Mouse (Mus musculus) lung, postnatal 25 days (tissue): Measurements from ENCODE around the gene Sertad4.

Experiments used
- DNase-seq: peaks from one replicate; pipeline ENCODE4 v3.0.0; 2022; ENCODE audit warnings: low spot score

Sertad4 gene

GRCm38 (mm10) chr1:192851640-192852039 lies 3.9 kb downstream of the Sertad4 start:
- peak; percentile 21 for DNase-seq

GRCm38 (mm10) chr1:192851126-192851525 lies 4.4 kb downstream of the Sertad4 start:
- DNase-seq = no peak

- no peak for DNase-seq
Observed at GRCm38 (mm10) chr1:192849616-192850015, 5.9 kb downstream of the Sertad4 start.

GRCm38 (mm10) chr1:192847254-192847653 lies 8.3 kb downstream of the Sertad4 start:
- no peak for DNase-seq

GRCm38 (mm10) chr1:192841094-192841813 lies 14.3 kb downstream of the Sertad4 start:
- no peak for DNase-seq

GRCm38 (mm10) chr1:192840655-192841054 lies 14.9 kb downstream of the Sertad4 start:
- no peak for DNase-seq

GRCm38 (mm10) chr1:192835211-192835681 lies 20.3 kb downstream of the Sertad4 start:
- DNase-seq = no peak

GRCm38 (mm10) chr1:192834361-192835210 lies 21.0 kb downstream of the Sertad4 start:
- no peak for DNase-seq

GRCm38 (mm10) chr1:192833586-192833985 lies 22.0 kb downstream of the Sertad4 start:
- no peak for DNase-seq

- no peak for DNase-seq
Observed at GRCm38 (mm10) chr1:192833097-192833496, 22.5 kb downstream of the Sertad4 start.

GRCm38 (mm10) chr1:192832338-192832737 lies 23.2 kb downstream of the Sertad4 start:
- DNase-seq = no peak

- DNase-seq = no peak
Observed at GRCm38 (mm10) chr1:192830444-192830843, 25.1 kb downstream of the Sertad4 start.

- DNase-seq = no peak
Observed at GRCm38 (mm10) chr1:192828928-192829327, 26.6 kb downstream of the Sertad4 start.

- no peak for DNase-seq
Observed at GRCm38 (mm10) chr1:192827955-192828354, 27.6 kb downstream of the Sertad4 start.

GRCm38 (mm10) chr1:192825746-192826145 lies 29.8 kb downstream of the Sertad4 start:
- DNase-seq = no peak

GRCm38 (mm10) chr1:192822652-192823525 lies 32.7 kb downstream of the Sertad4 start:
- DNase-seq = peak; percentile 35

GRCm38 (mm10) chr1:192822309-192822651 lies 33.3 kb downstream of the Sertad4 start:
- no peak for DNase-seq

GRCm38 (mm10) chr1:192818334-192818733 lies 37.2 kb downstream of the Sertad4 start:
- no peak for DNase-seq

- no peak for DNase-seq
Observed at GRCm38 (mm10) chr1:192815789-192816188, 39.8 kb downstream of the Sertad4 start.

GRCm38 (mm10) chr1:192814700-192815099 lies 40.9 kb downstream of the Sertad4 start:
- no peak for DNase-seq

GRCm38 (mm10) chr1:192812758-192813157 lies 42.8 kb downstream of the Sertad4 start:
- DNase-seq = no peak

GRCm38 (mm10) chr1:192812290-192812689 lies 43.3 kb downstream of the Sertad4 start:
- no peak for DNase-seq
